Mouse (Mus musculus): ENCODE data around the gene Polg2.
A peak's percentile ranks its signal among the peaks of the same experiment; 100 is the strongest.

- no peak for TF ChIP-seq CTCF (IDR thresholded peaks at IDR 0.05; ENCODE audit: insufficient read depth, low read length)
- peak; percentile 98 for TF ChIP-seq POLR2A (IDR thresholded peaks at IDR 0.05; ENCODE audit: borderline replicate concordance, extremely low read depth, low read depth, low read length)
Measured at GRCm38 (mm10) chr11:106788026-106788774, 8.9 kb upstream of the Polg2 start.
